Mouse (Mus musculus): ENCODE measurements around the gene Wdr62. TPM values are rescaled to one million over a fixed set of nuclear protein-coding genes. Genes with fewer than 3 reads are reported as not detected.

The Wdr62 gene
- polyA plus RNA-seq, 1 experiment from 2014 or later: 10.4 TPM

DNA sequence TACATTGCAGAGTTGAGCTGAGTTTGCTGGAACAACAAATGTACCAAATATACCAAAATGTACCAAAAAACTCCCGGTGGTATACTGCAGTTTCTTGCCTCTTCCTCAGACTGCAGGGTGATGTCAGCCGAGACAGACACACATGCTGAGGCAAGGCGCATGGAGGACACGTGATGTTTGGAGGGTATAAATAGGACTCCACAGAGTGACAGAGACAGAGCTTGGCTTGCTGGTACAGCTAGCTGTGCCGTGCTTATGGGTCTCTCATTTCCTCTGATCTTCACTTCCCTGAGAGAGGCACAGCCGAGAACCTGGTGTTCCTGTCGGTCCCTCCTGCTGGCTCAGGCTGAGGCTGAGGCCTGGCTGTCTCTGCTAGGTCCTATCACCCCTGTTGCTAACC, 2.5 kb upstream of the Wdr62 start:
- Histone ChIP-seq H3K27ac (replicated peaks; ENCODE audit: low read depth, low read length) (no peak overlapping the region), H3K27me3 (ENCODE audit: control insufficient read depth, insufficient read depth, low read length) (no peaks in the 10 kb centered on the region), H3K4me1 (ENCODE audit: control insufficient read depth, insufficient read depth, low read length) (0 out of 2 replicates have a peak, but pooled peaks cover 4% of the 10 kb centered on the region), H3K4me3 (ENCODE audit: low read depth, low read length) (no peak overlapping the region), H3K9me3 (ENCODE audit: control insufficient read depth, low read length) (no peaks in the 10 kb centered on the region), H3K36me3 (ENCODE audit: control insufficient read depth, insufficient read depth, low read length) (no peaks in the 10 kb centered on the region), H3K4me2 (ENCODE audit: low read depth, severe bottlenecking) (no peak overlapping the region), H3K9ac (ENCODE audit: low read length) (no peak overlapping the region)
- ATAC-seq (ENCODE audit: insufficient number of reproducible peaks, low FRiP score, low TSS enrichment, low read depth) (no peak), DNase-seq (ENCODE audit: low spot score) (no peak)
- 81% methylated on average over 7 of the region's 7 CpGs for WGBS

DNA sequence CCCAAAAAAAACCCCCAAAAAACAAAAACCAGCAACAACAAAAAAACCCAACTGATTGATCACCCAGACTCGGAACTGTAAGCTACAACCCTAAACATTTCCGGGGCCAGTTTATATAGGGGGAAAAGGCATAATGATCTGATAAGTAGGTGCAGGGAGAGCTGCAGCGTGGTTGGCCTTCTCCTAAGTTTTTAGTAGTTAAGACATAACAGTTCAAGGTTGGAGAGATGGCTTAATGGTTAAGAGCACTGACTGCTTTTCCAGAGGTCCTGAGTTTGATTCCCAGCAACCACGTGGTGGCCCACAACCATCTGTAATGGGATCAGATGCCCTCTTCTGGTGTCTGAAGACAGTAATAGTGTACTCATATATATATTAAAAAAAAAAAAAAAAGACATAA, 1.3 kb upstream of the Wdr62 start:
- Histone ChIP-seq H3K27ac (replicated peaks; ENCODE audit: low read depth, low read length) (no peak overlapping the region), H3K4me1 (ENCODE audit: control insufficient read depth, insufficient read depth, low read length) (0 out of 2 replicates have a peak, but pooled peaks cover 4% of the 10 kb centered on the region), H3K27me3 (ENCODE audit: control insufficient read depth, insufficient read depth, low read length) (no peaks in the 10 kb centered on the region), H3K9me3 (ENCODE audit: control insufficient read depth, low read length) (no peaks in the 10 kb centered on the region), H3K4me2 (ENCODE audit: low read depth, severe bottlenecking) (no peak overlapping the region), H3K4me3 (ENCODE audit: low read depth, low read length) (no peak overlapping the region), H3K9ac (ENCODE audit: low read length) (no peak overlapping the region), H3K36me3 (ENCODE audit: control insufficient read depth, insufficient read depth, low read length) (no peaks in the 10 kb centered on the region)
- WGBS: 66% methylated on average over 4 of the region's 4 CpGs
- ATAC-seq (ENCODE audit: insufficient number of reproducible peaks, low FRiP score, low TSS enrichment, low read depth) (no peak), DNase-seq (ENCODE audit: low spot score) (no peak)

DNA sequence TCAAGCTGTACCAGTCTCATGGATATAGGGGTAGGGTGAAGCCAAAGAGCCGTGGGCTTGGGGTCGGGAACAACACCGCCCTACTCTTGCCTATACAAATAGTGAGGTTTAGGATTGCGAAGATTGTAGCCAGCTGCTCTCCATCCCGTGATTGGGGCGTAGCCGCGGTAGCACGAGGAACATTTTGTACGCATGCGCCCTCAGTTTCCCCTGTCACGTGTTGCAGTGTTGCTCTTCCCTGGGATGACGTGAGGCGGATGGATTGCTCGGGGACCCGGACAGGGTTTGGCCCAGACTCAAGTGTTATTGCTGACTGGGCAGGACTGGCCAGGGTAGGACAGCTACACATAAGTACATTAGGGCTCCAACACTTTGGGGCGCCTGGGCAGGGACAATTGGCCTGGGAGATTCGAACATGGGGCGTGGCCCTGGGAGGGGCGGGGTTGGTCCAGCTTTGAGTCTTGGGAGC, 485 bp upstream of the Wdr62 start:
- H3K4me1 ChIP-seq (ENCODE audit: control insufficient read depth, insufficient read depth, low read length): 0 out of 2 replicates have a peak, but pooled peaks cover 4% of the 10 kb centered on the region
- peak overlapping the region; percentile 49 for H3K4me2 ChIP-seq (ENCODE audit: low read depth, severe bottlenecking)
- no peaks in the 10 kb centered on the region for H3K36me3 ChIP-seq (ENCODE audit: control insufficient read depth, insufficient read depth, low read length)
- ATAC-seq (ENCODE audit: insufficient number of reproducible peaks, low FRiP score, low TSS enrichment, low read depth) (peak; percentile 86), DNase-seq (ENCODE audit: low spot score) (peak; percentile 81)
- H3K4me3 ChIP-seq (ENCODE audit: low read depth, low read length): peak overlapping the region; percentile 81
- under 1% methylated on average over 20 of the region's 20 CpGs for WGBS
- H3K27me3 ChIP-seq (ENCODE audit: control insufficient read depth, insufficient read depth, low read length): no peaks in the 10 kb centered on the region
- H3K27ac ChIP-seq (replicated peaks; ENCODE audit: low read depth, low read length): peak overlapping the region; percentile 24
- H3K9me3 ChIP-seq (ENCODE audit: control insufficient read depth, low read length): no peaks in the 10 kb centered on the region
- peak overlapping the region; percentile 19; the same call in 1 of the 2 replicates for H3K9ac ChIP-seq (ENCODE audit: low read length)

DNA sequence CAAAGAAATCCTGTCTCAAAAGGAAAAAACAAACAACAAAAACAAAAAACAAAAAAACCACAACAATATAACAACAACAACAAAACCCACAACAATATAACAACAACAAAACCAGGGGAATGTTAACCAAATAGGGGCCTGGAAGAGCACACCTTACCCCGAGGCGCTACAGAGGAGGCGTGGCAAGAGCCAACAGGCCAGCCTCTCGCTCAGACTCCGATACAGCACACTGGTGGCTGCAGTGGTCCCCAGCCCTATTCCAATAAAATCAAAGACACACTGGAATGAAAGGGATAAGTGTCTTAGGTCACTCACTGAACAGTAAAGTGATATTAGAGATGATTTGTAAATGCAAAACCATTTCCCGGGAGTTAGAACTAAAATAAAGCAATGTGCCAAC, 683 bp downstream of the Wdr62 start:
- no peak for ATAC-seq (ENCODE audit: insufficient number of reproducible peaks, low FRiP score, low TSS enrichment, low read depth)
- peak overlapping the region; percentile 49 for H3K4me2 ChIP-seq (ENCODE audit: low read depth, severe bottlenecking)

DNA sequence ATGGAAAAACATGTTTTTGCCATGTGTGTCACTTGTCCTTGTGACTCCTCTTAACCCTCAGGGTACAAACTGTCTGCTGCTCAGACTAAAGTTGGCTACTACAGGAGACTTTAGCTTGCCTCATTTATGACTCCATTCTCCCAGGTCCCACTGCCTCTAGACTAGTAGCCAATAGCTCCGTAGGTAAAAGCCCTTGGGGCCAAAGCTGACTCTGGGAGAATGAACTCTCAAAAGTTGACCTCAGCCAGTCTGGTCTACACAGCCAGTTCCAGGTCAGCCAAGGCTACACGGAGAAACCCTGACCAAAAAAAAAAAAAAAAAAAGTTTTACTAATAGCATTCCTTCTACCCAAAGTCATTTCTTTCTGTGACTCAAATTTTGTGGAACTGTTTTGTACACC, 1.3 kb downstream of the Wdr62 start:
- no peak overlapping the region for H3K27ac ChIP-seq (replicated peaks; ENCODE audit: low read depth, low read length)
- no peak overlapping the region for H3K9ac ChIP-seq (ENCODE audit: low read length)
- ATAC-seq (ENCODE audit: insufficient number of reproducible peaks, low FRiP score, low TSS enrichment, low read depth) (no peak), DNase-seq (ENCODE audit: low spot score) (no peak)
- H3K4me3 ChIP-seq (ENCODE audit: low read depth, low read length): 0 out of 2 replicates have a peak overlapping the region, but pooled peaks have one; percentile 81
- peak overlapping the region; percentile 49; the same call in 1 of the 2 replicates for H3K4me2 ChIP-seq (ENCODE audit: low read depth, severe bottlenecking)
- H3K9me3 ChIP-seq (ENCODE audit: control insufficient read depth, low read length): no peaks in the 10 kb centered on the region
- 0 out of 2 replicates have a peak, but pooled peaks cover 4% of the 10 kb centered on the region for H3K4me1 ChIP-seq (ENCODE audit: control insufficient read depth, insufficient read depth, low read length)
- no peaks in the 10 kb centered on the region for H3K27me3 ChIP-seq (ENCODE audit: control insufficient read depth, insufficient read depth, low read length)
- 60% methylated on average over 2 of the region's 2 CpGs for WGBS
- H3K36me3 ChIP-seq (ENCODE audit: control insufficient read depth, insufficient read depth, low read length): no peaks in the 10 kb centered on the region

More for the DNA sequence above, 683 bp downstream of the Wdr62 start:
- peak; percentile 44 for DNase-seq (ENCODE audit: low spot score)
- H3K4me1 ChIP-seq (ENCODE audit: control insufficient read depth, insufficient read depth, low read length): 0 out of 2 replicates have a peak, but pooled peaks cover 4% of the 10 kb centered on the region
- peak overlapping the region; percentile 81 for H3K4me3 ChIP-seq (ENCODE audit: low read depth, low read length)
- under 1% methylated on average over 6 of the region's 6 CpGs for WGBS
- H3K9ac ChIP-seq (ENCODE audit: low read length): no peak overlapping the region
- H3K27ac ChIP-seq (replicated peaks; ENCODE audit: low read depth, low read length): no peak overlapping the region
- no peaks in the 10 kb centered on the region for H3K36me3 ChIP-seq (ENCODE audit: control insufficient read depth, insufficient read depth, low read length)
- H3K27me3 ChIP-seq (ENCODE audit: control insufficient read depth, insufficient read depth, low read length): no peaks in the 10 kb centered on the region
- no peaks in the 10 kb centered on the region for H3K9me3 ChIP-seq (ENCODE audit: control insufficient read depth, low read length)

DNA sequence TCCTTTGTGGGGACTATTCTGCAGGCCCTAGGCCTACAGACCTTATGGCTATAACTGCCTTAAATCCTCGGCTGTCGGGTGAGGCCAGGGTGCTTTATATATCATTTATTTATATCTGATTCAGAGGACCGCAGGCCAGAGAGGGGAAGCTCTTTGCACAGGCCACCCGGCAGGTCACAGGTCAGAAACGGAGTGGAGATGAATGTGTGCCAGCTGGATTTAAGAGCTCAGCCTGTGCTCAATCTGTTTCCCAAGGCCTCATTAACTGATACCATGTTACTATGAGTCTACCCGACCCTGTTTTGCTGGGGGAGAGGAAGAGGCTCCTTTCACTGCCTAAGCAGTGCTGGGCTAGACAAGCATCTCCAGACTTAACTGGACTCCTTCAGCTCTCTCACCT, 5.8 kb downstream of the Wdr62 start:
- H3K4me2 ChIP-seq (ENCODE audit: low read depth, severe bottlenecking): no peak overlapping the region
- no peak for DNase-seq (ENCODE audit: low spot score)
- H3K4me1 ChIP-seq (ENCODE audit: control insufficient read depth, insufficient read depth, low read length): no peaks in the 10 kb centered on the region
- WGBS: 62% methylated on average over 6 of the region's 6 CpGs
- H3K9me3 ChIP-seq (ENCODE audit: control insufficient read depth, low read length): no peaks in the 10 kb centered on the region
- no peak for ATAC-seq (ENCODE audit: insufficient number of reproducible peaks, low FRiP score, low TSS enrichment, low read depth)
- no peak overlapping the region for H3K9ac ChIP-seq (ENCODE audit: low read length)
- H3K36me3 ChIP-seq (ENCODE audit: control insufficient read depth, insufficient read depth, low read length): peaks cover 6% of the 10 kb centered on the region; the same call in 1 of the 2 replicates
- H3K4me3 ChIP-seq (ENCODE audit: low read depth, low read length): no peak overlapping the region
- H3K27ac ChIP-seq (replicated peaks; ENCODE audit: low read depth, low read length): no peak overlapping the region
- H3K27me3 ChIP-seq (ENCODE audit: control insufficient read depth, insufficient read depth, low read length): no peaks in the 10 kb centered on the region

DNA sequence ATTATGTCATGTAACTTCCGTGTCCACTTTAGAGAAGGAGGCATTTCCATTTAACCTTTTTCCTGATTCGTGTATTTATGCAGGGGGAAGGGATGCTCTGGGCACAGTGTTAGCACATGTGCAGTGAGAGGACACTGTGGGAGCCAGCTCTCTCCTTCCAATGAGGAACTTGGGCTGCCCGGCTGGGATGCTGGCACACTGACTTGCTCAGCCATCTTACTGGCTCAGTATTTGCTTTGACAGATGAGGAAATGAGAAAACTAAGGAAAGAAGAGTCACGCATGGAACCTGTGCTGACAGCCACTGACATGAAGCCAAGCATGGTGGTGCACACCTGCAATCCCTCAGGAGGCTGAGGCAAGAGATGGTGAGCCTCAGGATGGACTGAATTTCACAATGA, 10.6 kb downstream of the Wdr62 start:
- DNase-seq (ENCODE audit: low spot score) (no peak), ATAC-seq (ENCODE audit: insufficient number of reproducible peaks, low FRiP score, low TSS enrichment, low read depth) (no peak)
- Histone ChIP-seq H3K27ac (replicated peaks; ENCODE audit: low read depth, low read length) (no peak overlapping the region), H3K4me2 (ENCODE audit: low read depth, severe bottlenecking) (no peak overlapping the region), H3K9me3 (ENCODE audit: control insufficient read depth, low read length) (no peaks in the 10 kb centered on the region), H3K9ac (ENCODE audit: low read length) (no peak overlapping the region), H3K27me3 (ENCODE audit: control insufficient read depth, insufficient read depth, low read length) (no peaks in the 10 kb centered on the region), H3K4me1 (ENCODE audit: control insufficient read depth, insufficient read depth, low read length) (no peaks in the 10 kb centered on the region), H3K4me3 (ENCODE audit: low read depth, low read length) (no peak overlapping the region), H3K36me3 (ENCODE audit: control insufficient read depth, insufficient read depth, low read length) (peaks cover 13% of the 10 kb centered on the region)
- WGBS: 91% methylated on average over 4 of the region's 4 CpGs

DNA sequence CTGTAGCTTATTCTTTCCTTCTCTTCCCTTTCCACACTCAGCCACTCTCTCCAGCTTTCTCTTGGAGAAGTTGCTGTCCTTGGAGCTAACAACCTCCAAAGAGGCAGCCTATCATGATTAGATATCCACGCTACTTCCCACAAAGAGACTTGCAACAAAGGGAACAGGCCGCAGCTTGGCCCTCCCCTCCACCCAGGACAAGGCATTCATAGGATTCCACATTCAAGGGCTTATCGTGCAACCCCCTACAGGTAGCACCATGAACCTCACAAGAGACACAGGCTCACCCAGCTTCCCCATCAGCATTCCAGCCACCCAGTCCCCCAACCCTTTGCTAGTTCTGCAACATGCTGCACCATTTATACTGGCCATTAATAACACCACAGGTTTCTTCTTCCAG, 13.4 kb downstream of the Wdr62 start:
- no peak overlapping the region for H3K27ac ChIP-seq (replicated peaks; ENCODE audit: low read depth, low read length)
- no peak overlapping the region for H3K9ac ChIP-seq (ENCODE audit: low read length)
- DNase-seq (ENCODE audit: low spot score) (no peak), ATAC-seq (ENCODE audit: insufficient number of reproducible peaks, low FRiP score, low TSS enrichment, low read depth) (no peak)
- H3K36me3 ChIP-seq (ENCODE audit: control insufficient read depth, insufficient read depth, low read length): peaks cover 13% of the 10 kb centered on the region
- no peak overlapping the region for H3K4me2 ChIP-seq (ENCODE audit: low read depth, severe bottlenecking)
- no peak overlapping the region for H3K4me3 ChIP-seq (ENCODE audit: low read depth, low read length)
- WGBS: 92% methylated on average over 3 of the region's 3 CpGs
- no peaks in the 10 kb centered on the region for H3K4me1 ChIP-seq (ENCODE audit: control insufficient read depth, insufficient read depth, low read length)
- no peaks in the 10 kb centered on the region for H3K9me3 ChIP-seq (ENCODE audit: control insufficient read depth, low read length)
- H3K27me3 ChIP-seq (ENCODE audit: control insufficient read depth, insufficient read depth, low read length): no peaks in the 10 kb centered on the region

DNA sequence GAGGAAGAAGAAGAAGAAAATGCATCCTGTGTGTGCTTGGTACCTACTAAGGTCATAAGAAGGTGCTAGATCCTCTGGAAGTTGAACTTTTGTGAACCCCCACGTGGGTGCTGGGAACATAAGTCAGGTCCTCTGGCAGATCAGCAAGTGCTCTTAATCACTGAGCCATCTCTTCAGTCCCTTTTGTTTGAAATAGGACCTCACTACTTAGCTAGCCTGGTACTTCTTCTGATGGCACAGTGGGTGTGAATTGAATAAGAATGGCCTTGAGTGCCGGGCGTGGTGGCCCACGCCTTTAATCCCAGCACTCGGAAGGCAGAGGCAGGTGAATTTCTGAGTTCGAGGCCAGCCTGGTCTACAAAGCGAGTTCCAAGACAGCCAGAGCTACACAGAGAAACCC, 14.3 kb downstream of the Wdr62 start:
- H3K9me3 ChIP-seq (ENCODE audit: control insufficient read depth, low read length): no peaks in the 10 kb centered on the region
- no peak for DNase-seq (ENCODE audit: low spot score)
- no peak overlapping the region for H3K9ac ChIP-seq (ENCODE audit: low read length)
- H3K27me3 ChIP-seq (ENCODE audit: control insufficient read depth, insufficient read depth, low read length): no peaks in the 10 kb centered on the region
- no peaks in the 10 kb centered on the region for H3K4me1 ChIP-seq (ENCODE audit: control insufficient read depth, insufficient read depth, low read length)
- ATAC-seq (ENCODE audit: insufficient number of reproducible peaks, low FRiP score, low TSS enrichment, low read depth): no peak
- 89% methylated on average over 7 of the region's 7 CpGs for WGBS
- H3K27ac ChIP-seq (replicated peaks; ENCODE audit: low read depth, low read length): no peak overlapping the region
- no peak overlapping the region for H3K4me2 ChIP-seq (ENCODE audit: low read depth, severe bottlenecking)
- no peak overlapping the region for H3K4me3 ChIP-seq (ENCODE audit: low read depth, low read length)
- peaks cover 13% of the 10 kb centered on the region for H3K36me3 ChIP-seq (ENCODE audit: control insufficient read depth, insufficient read depth, low read length)
